Mouse (Mus musculus) kidney, adult 2 months (tissue): ENCODE results near the gene Grk1. TPM values are rescaled to one million over a fixed set of nuclear protein-coding genes. Genes with fewer than 3 reads are reported as not detected.

ENCODE experiments used
- DNase-seq: peaks from one replicate; pipeline ENCODE4 v3.0.0; 2021
- H3K27ac ChIP-seq: fragments of 200-500 bp; 2 replicates; pipeline ENCODE4 v1.5.1; 2012; ENCODE audit warnings: low read depth, low read length, control low read depth, inconsistent platforms; ENCODE audit not compliant: insufficient read depth
- H3K27me3 ChIP-seq: fragments of 200-500 bp; replicated peaks from 2 replicates; pipeline ENCODE4 v1.6.1; 2012; ENCODE audit warnings: mild to moderate bottlenecking, moderate library complexity, low read length, inconsistent platforms; ENCODE audit not compliant: control insufficient read depth, insufficient read depth
- H3K36me3 ChIP-seq: fragments of 200-500 bp; 2 replicates; pipeline ENCODE4 v1.6.1; 2012; ENCODE audit warnings: mild to moderate bottlenecking, moderate library complexity, low read length, inconsistent platforms; ENCODE audit not compliant: control insufficient read depth, insufficient read depth
- H3K4me1 ChIP-seq: fragments of 200-500 bp; 2 replicates; pipeline ENCODE4 v1.6.1; 2011; ENCODE audit warnings: low read length; ENCODE audit not compliant: control insufficient read depth, insufficient read depth
- H3K4me3 ChIP-seq: fragments of 200-500 bp; 2 replicates; pipeline ENCODE4 v1.5.1; 2011; ENCODE audit warnings: mild to moderate bottlenecking, low read depth, low read length, control low read depth; ENCODE audit not compliant: insufficient read depth
- CTCF ChIP-seq: fragments of 200-500 bp; conservative IDR thresholded peaks from 2 replicates; pipeline ENCODE4 v1.5.1; 2011; ENCODE audit warnings: low read depth, mild to moderate bottlenecking, control low read depth, low read length, moderate library complexity, mixed read lengths; ENCODE audit not compliant: insufficient read depth, insufficient read length
- POLR2A ChIP-seq: fragments of 200-500 bp; IDR thresholded peaks from one replicate; pipeline ENCODE4 v1.6.1; 2011; ENCODE audit warnings: low read depth, low read length, control low read depth
- WGBS: fragments of 180-500 bp; shearing (Covaris S2); methylation state at CpG from one replicate; pipeline ENCODE4 v1.1.7; 2018; 5-methylcytosine and 5-hydroxymethylcytosine counted together
- polyA plus RNA-seq: library from polyadenylated mRNA; depleted of rRNA; stranded (reverse); fragments of >200 nt; gene quantifications from 2 replicates; pipeline ENCODE4 v1.2.3, GENCODE M21; 2012; rRNA removed

The Grk1 gene
- polyA plus RNA-seq, 1 experiment = 0.02 TPM

- Histone ChIP-seq H3K27ac (no peak overlapping the region; the same call in 1 of the 2 replicates), H3K4me1 (peaks cover 30% of the 10 kb centered on the region), H3K36me3 (no peaks in the 10 kb centered on the region), H3K4me3 (no peak overlapping the region), H3K27me3 (no peaks in the 10 kb centered on the region)
- DNase-seq = peak; percentile 63
- 41% methylated on average over 17 of the region's 17 CpGs for WGBS
- TF ChIP-seq POLR2A (no peak), CTCF (no peak)
Measured at GRCm38 (mm10) chr8:13461085-13461765, 56.3 kb downstream of the Grk1 start.

GRCm38 (mm10) chr8:13461843-13462242, 57.0 kb downstream of the Grk1 start:
- DNase-seq = peak; percentile 81
- 31% methylated on average over 4 of the region's 4 CpGs for WGBS

GRCm38 (mm10) chr8:13462392-13462791, 57.5 kb downstream of the Grk1 start:
- Histone ChIP-seq H3K36me3 (0 out of 2 replicates have a peak, but pooled peaks cover 1% of the 10 kb centered on the region), H3K4me1 (peaks cover 30% of the 10 kb centered on the region), H3K27me3 (no peaks in the 10 kb centered on the region), H3K27ac (peak overlapping the region; percentile 58), H3K4me3 (no peak overlapping the region)
- no peak for TF ChIP-seq CTCF
- TF ChIP-seq POLR2A = no peak
- DNase-seq = peak; percentile 98
- 19% methylated on average over 10 of the region's 10 CpGs for WGBS

More at GRCm38 (mm10) chr8:13461843-13462242, 57.0 kb downstream of the Grk1 start:
- TF ChIP-seq POLR2A (no peak), CTCF (peak; percentile 80)
- Histone ChIP-seq H3K4me3 (no peak overlapping the region), H3K27me3 (no peaks in the 10 kb centered on the region), H3K4me1 (peaks cover 30% of the 10 kb centered on the region), H3K36me3 (0 out of 2 replicates have a peak, but pooled peaks cover 1% of the 10 kb centered on the region), H3K27ac (peak overlapping the region; percentile 58)

GRCm38 (mm10) chr8:13465324-13465723, 60.4 kb downstream of the Grk1 start:
- TF ChIP-seq POLR2A (no peak), CTCF (no peak)
- H3K27ac ChIP-seq = no peak overlapping the region
- no peaks in the 10 kb centered on the region for H3K27me3 ChIP-seq
- H3K4me3 ChIP-seq = no peak overlapping the region
- WGBS = 62% methylated on average over 7 of the region's 7 CpGs
- DNase-seq = no peak
- peaks cover 3% of the 10 kb centered on the region; the same call in 1 of the 2 replicates for H3K36me3 ChIP-seq
- H3K4me1 ChIP-seq = peaks cover 30% of the 10 kb centered on the region

GRCm38 (mm10) chr8:13466989-13467388, 62.1 kb downstream of the Grk1 start:
- TF ChIP-seq CTCF = peak; percentile 72
- no peak for TF ChIP-seq POLR2A
- peaks cover 3% of the 10 kb centered on the region; the same call in 1 of the 2 replicates for H3K36me3 ChIP-seq
- 43% methylated on average over 5 of the region's 5 CpGs for WGBS
- H3K4me3 ChIP-seq = no peak overlapping the region
- DNase-seq = no peak
- peaks cover 16% of the 10 kb centered on the region for H3K4me1 ChIP-seq
- H3K27me3 ChIP-seq = no peaks in the 10 kb centered on the region
- H3K27ac ChIP-seq = no peak overlapping the region

GRCm38 (mm10) chr8:13468737-13469136, 63.9 kb downstream of the Grk1 start:
- no peaks in the 10 kb centered on the region for H3K27me3 ChIP-seq
- no peaks in the 10 kb centered on the region for H3K4me1 ChIP-seq
- H3K4me3 ChIP-seq = no peak overlapping the region
- no peak for DNase-seq
- TF ChIP-seq POLR2A (no peak), CTCF (no peak)
- WGBS = 75% methylated on average over 9 of the region's 9 CpGs
- no peak overlapping the region for H3K27ac ChIP-seq
- peaks cover 3% of the 10 kb centered on the region; the same call in 1 of the 2 replicates for H3K36me3 ChIP-seq

- Histone ChIP-seq H3K36me3 (peaks cover 5% of the 10 kb centered on the region; the same call in 1 of the 2 replicates), H3K4me1 (no peaks in the 10 kb centered on the region), H3K27me3 (no peaks in the 10 kb centered on the region), H3K4me3 (no peak overlapping the region), H3K27ac (no peak overlapping the region)
- WGBS = 73% methylated on average over 11 of the region's 11 CpGs
- no peak for DNase-seq
- no peak for TF ChIP-seq CTCF
- TF ChIP-seq POLR2A = no peak
Measured at GRCm38 (mm10) chr8:13471484-13471883, 66.6 kb downstream of the Grk1 start.

Other genes with a start within 250 kb of the Grk1 start
- gene Lamp1, start 245.9 kb upstream of the Grk1 start, polyA plus RNA-seq = 1,404 and 1,744 TPM in 2 replicates
- gene Grtp1, start 204.5 kb upstream of the Grk1 start, polyA plus RNA-seq = 66.4 and 71.2 TPM in 2 replicates
- gene Adprhl1, start 150.9 kb upstream of the Grk1 start, polyA plus RNA-seq = 0.18 and 0.99 TPM in 2 replicates
- gene Dcun1d2, start 117.0 kb upstream of the Grk1 start, polyA plus RNA-seq = 25.0 and 26.0 TPM in 2 replicates
- gene Tmco3, start 116.9 kb upstream of the Grk1 start, polyA plus RNA-seq = 70.0 and 72.5 TPM in 2 replicates
- 26.3 and 26.6 TPM in 2 replicates for gene Tfdp1, start 66.3 kb upstream of the Grk1 start, polyA plus RNA-seq
- gene Atp4b, start 8.3 kb upstream of the Grk1 start, polyA plus RNA-seq = 0.20 and 0.26 TPM in 2 replicates
- gene Tmem255b, start 30.1 kb downstream of the Grk1 start, polyA plus RNA-seq = 1.3 and 1.8 TPM in 2 replicates
- 461 and 486 TPM in 2 replicates for gene Gas6, start 89.4 kb downstream of the Grk1 start, polyA plus RNA-seq
- not detected in 2 replicates for gene 1700029H14Rik, start 157.4 kb downstream of the Grk1 start, polyA plus RNA-seq